Mouse (Mus musculus) kidney, adult 2 months (tissue): ENCODE results near the gene Egflam. TPM values are rescaled to one million over a fixed set of nuclear protein-coding genes. Genes with fewer than 3 reads are reported as not detected.

Source experiments
- DNase-seq: peaks from one replicate; pipeline ENCODE4 v3.0.0; 2021
- H3K27ac ChIP-seq: fragments of 200-500 bp; 2 replicates; pipeline ENCODE4 v1.5.1; 2012; ENCODE audit warnings: low read depth, low read length, control low read depth, inconsistent platforms; ENCODE audit not compliant: insufficient read depth
- H3K27me3 ChIP-seq: fragments of 200-500 bp; replicated peaks from 2 replicates; pipeline ENCODE4 v1.6.1; 2012; ENCODE audit warnings: mild to moderate bottlenecking, moderate library complexity, low read length, inconsistent platforms; ENCODE audit not compliant: control insufficient read depth, insufficient read depth
- H3K36me3 ChIP-seq: fragments of 200-500 bp; 2 replicates; pipeline ENCODE4 v1.6.1; 2012; ENCODE audit warnings: mild to moderate bottlenecking, moderate library complexity, low read length, inconsistent platforms; ENCODE audit not compliant: control insufficient read depth, insufficient read depth
- H3K4me1 ChIP-seq: fragments of 200-500 bp; 2 replicates; pipeline ENCODE4 v1.6.1; 2011; ENCODE audit warnings: low read length; ENCODE audit not compliant: control insufficient read depth, insufficient read depth
- H3K4me3 ChIP-seq: fragments of 200-500 bp; 2 replicates; pipeline ENCODE4 v1.5.1; 2011; ENCODE audit warnings: mild to moderate bottlenecking, low read depth, low read length, control low read depth; ENCODE audit not compliant: insufficient read depth
- CTCF ChIP-seq: fragments of 200-500 bp; conservative IDR thresholded peaks from 2 replicates; pipeline ENCODE4 v1.5.1; 2011; ENCODE audit warnings: low read depth, mild to moderate bottlenecking, control low read depth, low read length, moderate library complexity, mixed read lengths; ENCODE audit not compliant: insufficient read depth, insufficient read length
- POLR2A ChIP-seq: fragments of 200-500 bp; IDR thresholded peaks from one replicate; pipeline ENCODE4 v1.6.1; 2011; ENCODE audit warnings: low read depth, low read length, control low read depth
- WGBS: fragments of 180-500 bp; shearing (Covaris S2); methylation state at CpG from one replicate; pipeline ENCODE4 v1.1.7; 2018; 5-methylcytosine and 5-hydroxymethylcytosine counted together
- polyA plus RNA-seq: library from polyadenylated mRNA; depleted of rRNA; stranded (reverse); fragments of >200 nt; gene quantifications from 2 replicates; pipeline ENCODE4 v1.2.3, GENCODE M21; 2012

Gene Egflam
- polyA plus RNA-seq, 1 experiment = 6.8 TPM

DNA sequence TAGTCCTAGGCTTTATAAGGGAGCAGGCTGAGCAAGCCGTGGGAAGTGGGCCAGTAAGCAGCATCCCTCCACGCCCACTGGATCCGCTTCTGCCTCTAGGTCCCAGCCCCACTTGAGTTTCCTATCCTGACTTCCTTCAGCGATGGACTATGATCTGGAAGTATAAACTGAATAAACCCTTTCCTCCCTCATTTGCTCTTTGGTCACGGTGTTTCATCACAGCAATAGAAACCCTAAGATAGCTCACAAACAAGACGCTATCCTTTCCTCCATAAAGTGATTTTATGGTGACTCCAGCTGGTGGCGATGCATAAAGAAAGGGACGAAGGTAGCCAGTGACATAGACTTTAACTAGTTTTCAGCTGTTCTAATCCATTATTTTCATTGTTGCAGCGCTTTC is 134.9 kb downstream of the Egflam start:
- H3K4me1 ChIP-seq = no peaks in the 10 kb centered on the region
- WGBS = 92% methylated on average over 9 of the region's 9 CpGs
- H3K36me3 ChIP-seq = no peaks in the 10 kb centered on the region
- H3K4me3 ChIP-seq = no peak overlapping the region
- no peak overlapping the region for H3K27ac ChIP-seq
- H3K27me3 ChIP-seq = no peaks in the 10 kb centered on the region
- no peak for DNase-seq
- TF ChIP-seq POLR2A (no peak), CTCF (no peak)

DNA sequence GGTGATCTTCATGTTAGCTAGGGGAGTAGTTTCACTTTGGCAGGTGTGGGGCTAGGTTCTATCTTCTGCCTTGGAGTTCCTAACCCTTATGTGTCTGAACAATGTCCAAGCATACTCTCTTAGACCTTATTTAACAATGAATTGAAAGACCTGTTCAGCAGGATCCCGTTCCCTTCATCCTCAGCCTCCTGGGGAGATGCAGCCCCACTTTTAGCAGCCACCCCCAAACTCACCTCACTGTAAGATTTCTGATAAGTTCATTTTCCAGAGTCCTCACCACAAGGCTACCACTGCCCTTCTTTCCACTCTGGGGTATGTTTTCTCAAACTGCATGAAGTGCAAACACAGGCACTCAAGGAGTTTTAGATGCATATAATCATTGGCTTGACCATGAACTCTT is 136.8 kb downstream of the Egflam start:
- no peak for DNase-seq
- Histone ChIP-seq H3K4me3 (no peak overlapping the region), H3K27ac (no peak overlapping the region), H3K27me3 (no peaks in the 10 kb centered on the region), H3K36me3 (no peaks in the 10 kb centered on the region), H3K4me1 (no peaks in the 10 kb centered on the region)
- 91% methylated on average over 1 of the region's 1 CpGs for WGBS
- TF ChIP-seq POLR2A = no peak
- TF ChIP-seq CTCF = no peak

DNA sequence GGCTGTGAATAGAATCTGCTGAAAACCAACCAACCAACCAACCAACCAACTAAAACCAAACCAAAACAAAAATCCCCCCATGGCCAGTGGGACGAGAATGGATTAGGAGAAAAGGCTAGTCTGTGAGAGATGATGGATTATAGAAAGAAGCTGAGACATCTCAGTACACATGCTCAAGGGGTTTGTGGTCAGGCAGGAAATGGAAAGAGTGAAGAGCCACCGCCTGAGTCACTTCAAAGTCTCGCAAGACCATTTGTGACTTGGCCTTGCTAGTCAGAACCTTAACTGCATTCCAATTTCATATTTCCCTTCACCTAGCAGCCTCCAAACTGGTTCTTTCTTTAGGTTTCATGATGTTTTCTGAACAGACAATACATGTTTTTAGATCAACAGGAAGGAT is 141.6 kb downstream of the Egflam start:
- Histone ChIP-seq H3K27me3 (no peaks in the 10 kb centered on the region), H3K4me1 (no peaks in the 10 kb centered on the region), H3K4me3 (no peak overlapping the region), H3K36me3 (no peaks in the 10 kb centered on the region), H3K27ac (no peak overlapping the region)
- DNase-seq = no peak
- no peak for TF ChIP-seq POLR2A
- TF ChIP-seq CTCF = no peak
- 84% methylated on average over 3 of the region's 3 CpGs for WGBS

DNA sequence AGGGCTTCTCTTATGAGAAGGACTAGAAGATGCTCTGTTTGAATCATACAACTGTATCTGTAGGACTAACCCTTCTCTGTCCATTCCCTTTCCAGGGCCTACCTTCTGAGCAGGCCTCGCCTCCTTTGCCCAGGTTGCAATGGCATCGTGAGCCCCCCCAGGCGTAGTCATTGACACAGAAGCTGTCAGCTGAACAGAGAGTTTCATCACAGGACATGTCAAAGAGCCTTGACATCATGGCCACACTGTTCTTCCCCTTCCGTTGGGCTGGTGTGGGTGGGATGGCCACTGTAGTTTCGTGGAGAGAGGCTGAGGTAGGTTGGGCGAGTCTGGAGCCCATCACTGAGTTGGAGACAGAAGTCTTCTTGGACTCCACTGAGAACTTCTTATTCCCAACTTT is 144.9 kb downstream of the Egflam start:
- Histone ChIP-seq H3K4me1 (no peaks in the 10 kb centered on the region), H3K4me3 (no peak overlapping the region), H3K27me3 (no peaks in the 10 kb centered on the region), H3K27ac (no peak overlapping the region), H3K36me3 (no peaks in the 10 kb centered on the region)
- TF ChIP-seq POLR2A (no peak), CTCF (no peak)
- WGBS = 98% methylated on average over 6 of the region's 6 CpGs
- no peak for DNase-seq

DNA sequence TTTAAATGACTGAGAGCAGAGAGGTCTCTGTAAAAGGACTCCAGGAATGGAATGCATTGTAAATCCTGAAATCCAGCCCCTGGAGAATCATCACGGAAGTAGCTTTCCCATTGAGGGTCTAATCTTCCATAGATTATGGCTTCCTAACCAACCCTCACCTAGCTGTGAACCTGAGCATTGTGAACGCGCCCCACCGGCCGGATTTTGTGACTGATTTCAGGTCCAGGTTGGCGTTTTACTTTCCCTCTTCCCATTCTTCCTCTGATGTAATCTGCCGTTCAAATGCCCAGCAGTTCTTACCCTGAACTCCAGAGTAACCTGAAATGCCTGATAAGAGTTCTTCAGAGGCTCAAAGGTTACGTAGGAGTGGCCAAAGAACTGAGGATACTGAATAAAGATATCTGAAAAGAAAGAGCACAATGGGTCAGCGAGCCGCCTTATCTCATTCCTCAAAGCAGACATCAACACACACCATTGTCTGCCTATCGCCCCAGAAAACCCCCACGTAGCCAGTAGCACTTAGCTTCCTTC is 146.0 kb downstream of the Egflam start:
- no peak overlapping the region for H3K27ac ChIP-seq
- no peak overlapping the region for H3K4me3 ChIP-seq
- H3K36me3 ChIP-seq = no peaks in the 10 kb centered on the region
- no peak for DNase-seq
- TF ChIP-seq POLR2A (no peak), CTCF (no peak)
- H3K27me3 ChIP-seq = no peaks in the 10 kb centered on the region
- 85% methylated on average over 12 of the region's 12 CpGs for WGBS
- no peaks in the 10 kb centered on the region for H3K4me1 ChIP-seq

DNA sequence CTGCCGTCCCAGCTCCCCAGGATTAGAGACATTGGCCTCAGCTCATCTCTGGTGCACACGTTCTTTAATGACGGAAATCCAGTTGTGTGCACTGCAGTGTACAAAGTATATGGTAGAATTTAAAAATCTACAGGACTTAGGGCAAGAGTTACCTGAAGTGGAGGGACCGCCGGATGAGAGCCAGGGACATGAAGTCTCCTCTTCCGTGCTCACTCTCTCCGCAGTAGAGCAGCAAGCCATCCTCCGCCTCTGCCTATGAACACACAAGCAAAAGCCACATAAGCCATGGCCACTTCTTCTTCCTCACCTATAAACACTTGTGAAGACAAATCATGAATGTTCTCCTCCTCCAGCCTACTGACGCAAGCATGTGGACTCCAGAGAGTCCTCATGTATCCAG is 147.2 kb downstream of the Egflam start:
- Histone ChIP-seq H3K4me1 (no peaks in the 10 kb centered on the region), H3K36me3 (no peaks in the 10 kb centered on the region), H3K27me3 (no peaks in the 10 kb centered on the region), H3K27ac (no peak overlapping the region), H3K4me3 (no peak overlapping the region)
- no peak for DNase-seq
- 95% methylated on average over 9 of the region's 9 CpGs for WGBS
- TF ChIP-seq POLR2A (no peak), CTCF (no peak)

DNA sequence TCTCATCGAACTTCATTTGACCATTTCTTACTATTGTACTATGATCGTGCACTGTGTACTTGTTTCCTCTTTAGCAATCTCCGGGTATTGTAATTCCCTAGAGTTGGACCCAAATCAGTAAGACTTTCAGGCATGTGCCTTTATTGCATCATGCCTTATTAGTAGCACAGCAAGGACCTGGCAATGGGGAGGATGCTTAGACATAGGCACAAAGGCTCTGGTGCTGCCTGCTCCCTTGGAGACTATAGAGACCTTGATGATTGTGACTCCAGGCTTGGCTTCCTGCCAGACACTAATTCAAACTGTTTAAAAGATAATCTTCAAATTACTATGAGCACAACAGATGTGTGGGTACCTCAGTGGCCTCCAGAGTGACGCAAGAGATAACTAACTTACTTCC is 149.0 kb downstream of the Egflam start:
- Histone ChIP-seq H3K4me3 (no peak overlapping the region), H3K4me1 (no peaks in the 10 kb centered on the region), H3K27me3 (no peaks in the 10 kb centered on the region), H3K36me3 (no peaks in the 10 kb centered on the region), H3K27ac (no peak overlapping the region)
- no peak for TF ChIP-seq POLR2A
- TF ChIP-seq CTCF = no peak
- no peak for DNase-seq
- WGBS = 97% methylated on average over 4 of the region's 4 CpGs

DNA sequence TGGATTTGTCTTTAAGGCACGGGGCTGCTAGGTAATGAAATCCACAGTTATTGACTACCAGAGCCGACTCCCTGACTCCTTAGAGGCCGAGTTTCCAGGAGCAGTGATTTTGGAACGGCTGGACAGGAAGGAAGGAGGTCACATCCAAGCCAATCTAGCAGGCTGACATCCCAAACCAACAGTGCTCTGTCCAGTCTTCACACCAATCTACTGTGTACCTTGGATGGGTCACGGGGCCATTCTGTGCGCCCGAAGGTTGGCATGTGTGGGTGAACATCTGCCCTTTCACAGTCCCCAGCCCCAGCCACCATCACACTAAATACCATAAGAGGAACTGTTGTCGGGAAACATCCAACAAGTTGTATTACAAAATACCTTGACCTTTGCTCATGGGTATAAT is 150.9 kb downstream of the Egflam start:
- H3K36me3 ChIP-seq = no peaks in the 10 kb centered on the region
- WGBS = 77% methylated on average over 8 of the region's 8 CpGs
- H3K4me1 ChIP-seq = no peaks in the 10 kb centered on the region
- no peak overlapping the region for H3K4me3 ChIP-seq
- no peak for TF ChIP-seq CTCF
- no peak for TF ChIP-seq POLR2A
- H3K27me3 ChIP-seq = no peaks in the 10 kb centered on the region
- H3K27ac ChIP-seq = no peak overlapping the region
- DNase-seq = no peak
